Mouse (Mus musculus) thymus, adult 18-20 months (tissue): Measurements from ENCODE around the gene Pacsin2.
"Not testable (repeated sequence)": the region's sequence is repeated elsewhere in the genome, so short reads cannot be mapped to it uniquely, and the experiment has no call there.

Experiments
- DNase-seq, 2 experiments: peaks; one replicate each; pipeline ENCODE4 v3.0.0; 2022; ENCODE audit warnings: mixed read lengths in 2 of 2

Pacsin2 gene

DNA sequence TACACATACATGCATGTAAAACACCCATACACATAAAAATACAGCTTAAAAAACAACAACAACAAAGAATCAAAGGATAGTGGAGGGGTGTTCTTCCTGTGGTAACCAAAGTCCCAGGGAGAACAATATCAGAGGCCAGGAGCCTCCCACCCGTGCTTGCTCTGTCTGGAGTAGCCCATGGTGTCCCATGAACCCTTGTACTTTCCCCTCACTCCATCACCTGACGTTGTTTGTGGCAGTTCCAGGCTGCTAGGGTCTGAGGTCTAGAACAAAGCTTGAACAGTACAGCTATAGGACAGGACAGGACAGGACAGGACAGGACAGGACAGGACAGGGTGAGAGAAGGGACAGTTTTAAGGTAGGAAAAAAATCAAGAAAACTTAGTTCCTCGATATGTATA is 13.7 kb upstream of the Pacsin2 start:
- DNase-seq: no peak

DNA sequence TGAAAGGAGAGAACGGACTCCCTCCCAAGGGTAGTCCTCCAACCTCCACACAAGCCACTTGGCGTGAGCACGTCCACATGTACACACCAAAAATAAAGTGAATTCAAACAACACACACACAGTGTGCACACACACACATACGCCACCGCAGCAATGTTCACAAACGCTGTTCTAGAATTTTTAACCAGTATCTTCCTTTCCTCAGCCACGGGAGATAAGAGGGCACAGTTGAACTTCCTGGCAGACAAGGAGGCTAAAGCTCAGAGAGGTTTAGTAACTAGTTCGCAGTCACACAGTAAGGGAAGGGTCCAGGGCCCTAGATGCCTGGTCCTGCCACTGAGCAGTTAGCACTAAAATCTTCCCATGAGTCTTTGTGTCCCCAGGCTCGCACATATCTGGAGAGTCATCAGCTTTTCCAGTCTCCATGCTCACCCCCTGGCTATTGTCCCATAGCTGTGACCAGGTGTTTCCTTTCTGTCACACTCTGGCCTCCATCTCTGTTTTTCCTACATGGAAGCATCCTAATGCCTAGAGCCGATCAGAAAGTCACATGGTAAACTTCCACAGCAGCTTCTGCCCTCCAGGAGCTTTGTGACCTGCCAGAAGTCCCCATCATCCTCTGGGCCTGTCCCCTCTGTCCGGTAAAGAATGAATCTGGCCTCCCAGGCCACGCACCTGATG is 12.3 kb upstream of the Pacsin2 start:
- no peak for DNase-seq

DNA sequence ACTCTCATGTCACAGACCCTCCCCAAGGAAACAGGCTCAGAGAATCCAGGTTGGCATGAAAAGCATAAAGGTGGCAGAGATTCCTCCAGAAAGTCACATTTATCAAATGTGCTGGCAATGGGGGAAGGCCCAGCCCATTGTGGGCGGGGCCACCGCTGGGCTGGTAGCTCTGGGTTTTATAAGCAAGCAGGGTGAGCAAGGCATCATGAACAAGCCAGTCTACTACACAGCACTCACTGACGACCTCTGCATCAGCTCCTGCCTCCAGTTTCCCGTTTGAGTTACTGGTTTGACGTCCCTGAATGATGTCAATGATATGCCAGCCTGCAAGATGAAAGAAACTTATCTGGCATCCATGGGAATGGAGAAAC is 10.0 kb upstream of the Pacsin2 start:
- DNase-seq: no peak

DNA sequence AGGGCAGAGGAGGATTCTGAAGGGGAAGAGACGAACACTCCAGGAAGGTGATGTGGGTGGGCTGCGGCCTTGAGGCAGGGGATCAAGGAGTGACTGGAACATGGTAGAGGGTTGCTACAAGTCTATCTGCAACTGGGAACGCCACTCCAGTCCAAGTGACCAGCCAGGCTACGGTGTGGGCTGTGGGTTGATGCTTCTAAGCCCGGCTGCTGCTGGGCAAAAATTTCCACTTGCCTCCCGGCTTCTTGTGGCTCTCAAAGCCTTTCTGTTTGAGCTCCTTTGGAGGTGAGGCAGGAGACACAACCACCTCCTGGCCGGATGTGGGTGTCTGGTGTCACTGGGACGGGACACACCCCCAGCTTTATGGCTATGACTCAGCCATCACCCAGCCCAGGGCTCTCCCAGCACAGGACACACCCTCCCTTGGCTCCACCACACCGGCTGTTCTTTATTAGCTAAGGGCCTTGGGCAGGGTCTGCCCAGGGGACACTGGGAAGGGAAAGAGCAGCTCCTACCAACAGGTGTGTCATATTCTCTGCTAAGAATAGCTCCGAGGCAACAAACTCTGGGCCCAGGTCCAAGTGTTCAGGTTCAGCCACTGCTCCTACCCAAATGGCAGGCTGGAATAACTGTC is 9.5 kb upstream of the Pacsin2 start:
- DNase-seq: peak; percentile 37 to 41

DNA sequence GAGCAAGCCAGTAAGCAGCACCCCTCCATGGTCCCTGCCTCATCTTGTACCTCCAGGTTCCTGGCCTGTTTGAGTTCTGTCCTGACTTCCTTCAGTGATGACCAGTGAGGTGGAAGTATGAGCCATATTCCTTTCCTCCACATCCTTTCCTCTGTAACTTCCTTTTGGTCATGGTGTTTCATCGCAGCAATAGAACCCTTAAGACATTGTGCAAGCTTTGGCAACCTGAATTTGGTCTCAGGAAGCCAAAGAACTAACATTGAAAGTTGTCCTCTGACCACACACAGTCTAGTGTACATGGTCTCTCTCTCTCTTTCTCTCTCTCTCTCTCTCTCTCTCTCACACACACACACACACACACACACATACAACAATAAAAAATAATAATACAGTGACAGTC is 8.8 kb upstream of the Pacsin2 start:
- no peak for DNase-seq

DNA sequence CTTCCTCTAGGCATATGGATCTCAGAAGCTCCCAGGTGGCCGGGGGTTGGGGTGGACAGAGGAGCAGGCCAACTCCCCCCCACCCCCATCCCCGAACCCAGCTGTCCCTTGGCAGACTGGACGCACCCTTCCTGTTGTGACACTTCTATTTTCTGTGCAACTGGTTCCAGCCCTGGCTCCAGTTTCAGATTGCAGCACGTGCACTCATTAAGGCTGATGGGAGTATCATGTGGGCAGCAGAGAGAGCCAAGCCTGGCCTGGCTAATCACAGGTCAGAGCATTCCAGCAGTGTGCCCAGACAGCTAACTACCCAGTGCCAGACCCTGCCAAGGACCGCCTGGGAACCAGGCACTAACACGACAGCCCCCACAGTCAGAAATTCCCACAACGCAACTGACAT is 7.1 kb upstream of the Pacsin2 start:
- no peak for DNase-seq

DNA sequence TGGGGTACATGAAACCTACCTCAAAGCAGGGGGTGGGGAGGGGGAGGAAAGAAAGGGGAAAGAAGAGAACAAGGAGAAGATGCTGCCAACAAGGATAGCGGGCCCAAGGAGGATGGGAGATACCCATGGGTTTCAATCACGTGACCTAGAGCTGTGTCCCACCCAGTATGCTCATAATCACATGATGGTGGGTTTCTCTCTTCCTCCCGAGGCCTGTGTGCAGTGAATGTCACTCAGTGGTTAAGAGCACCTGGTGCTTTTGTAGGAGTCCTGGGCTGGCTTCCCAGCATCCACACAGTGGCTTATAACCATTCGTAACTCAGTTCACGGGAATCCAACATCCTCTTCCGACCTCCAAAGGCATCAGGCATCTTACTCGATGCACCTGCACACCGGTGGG is 6.0 kb upstream of the Pacsin2 start:
- DNase-seq: no peak

DNA sequence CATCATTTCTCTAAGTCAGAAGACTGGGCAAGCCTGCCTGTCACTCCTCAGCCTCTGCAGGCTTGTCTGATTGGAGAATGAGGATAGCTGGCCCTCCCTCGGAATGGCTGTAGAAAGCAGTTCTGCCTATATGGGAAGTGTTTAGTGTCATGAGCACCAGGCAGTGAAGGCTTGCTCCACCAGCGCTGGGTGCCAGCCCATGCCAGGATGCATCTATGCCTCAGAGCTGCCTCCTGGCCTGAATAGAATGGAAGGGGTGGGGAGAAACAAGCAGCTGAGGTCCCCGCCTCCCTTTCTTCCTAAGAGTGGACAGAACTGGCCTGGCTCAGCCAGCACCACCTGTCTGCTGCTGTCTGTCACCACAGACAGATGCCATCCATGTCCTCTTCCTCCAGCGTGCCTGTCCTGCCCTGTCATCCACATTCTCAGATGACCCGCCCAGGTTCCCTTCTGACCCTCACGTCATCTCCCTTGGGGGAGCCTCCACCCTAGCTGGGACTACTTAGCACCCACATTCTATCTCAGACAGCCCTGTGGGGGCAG is 4.9 kb upstream of the Pacsin2 start:
- no peak for DNase-seq

DNA sequence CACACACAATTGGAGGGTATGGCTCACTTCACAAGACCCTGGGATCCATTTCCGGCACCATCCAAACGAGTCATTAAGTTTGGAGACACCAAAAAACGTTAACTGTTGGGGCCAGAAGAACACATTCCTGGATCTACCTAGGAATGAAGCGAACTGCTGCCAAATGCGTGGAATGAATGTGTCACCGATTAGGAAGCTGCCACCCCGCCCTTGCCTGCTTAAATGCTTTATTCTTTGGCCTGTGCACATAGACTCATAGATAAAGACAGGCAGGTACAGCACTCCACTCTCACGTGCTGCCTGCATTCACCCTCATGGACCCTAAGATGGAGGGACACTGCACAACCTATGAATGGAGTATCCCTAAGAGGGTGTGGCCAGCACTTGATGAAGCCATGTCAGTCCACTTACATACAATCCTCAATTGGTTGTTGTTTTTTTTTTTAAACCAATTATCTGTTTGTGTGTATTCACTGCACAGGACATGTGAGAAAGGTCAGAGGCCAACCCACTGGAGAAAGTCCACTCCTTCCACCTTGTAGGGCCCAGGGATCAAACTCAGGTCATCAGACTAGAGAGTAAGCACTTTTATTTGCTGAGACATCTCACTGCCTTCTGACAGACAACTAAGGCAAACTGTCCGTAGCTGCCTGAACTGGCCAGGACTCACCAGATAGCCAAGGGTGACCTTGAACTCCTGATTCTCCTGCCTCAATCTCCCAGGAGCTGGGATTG is 3.0 kb upstream of the Pacsin2 start:
- no peak for DNase-seq

DNA sequence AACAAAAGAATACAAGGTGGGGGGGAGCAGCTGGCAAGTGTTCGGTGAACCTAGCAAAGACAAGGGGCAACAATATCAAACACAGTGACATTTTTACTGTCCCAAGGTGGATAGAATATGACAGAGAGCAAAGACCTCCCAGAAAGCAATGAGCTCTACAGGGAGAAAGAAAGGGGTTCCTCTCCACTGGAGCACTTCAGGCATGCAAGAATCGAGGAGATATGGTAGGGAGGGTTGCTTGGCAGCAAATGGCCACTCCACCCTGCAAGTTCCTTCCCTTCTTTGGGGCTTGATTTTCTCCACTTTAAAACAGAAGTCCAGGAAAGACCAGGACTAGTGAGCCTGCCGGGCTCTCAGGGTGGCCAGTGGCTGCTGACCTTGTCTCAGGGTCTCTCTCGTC is 1.9 kb upstream of the Pacsin2 start:
- no peak for DNase-seq

DNA sequence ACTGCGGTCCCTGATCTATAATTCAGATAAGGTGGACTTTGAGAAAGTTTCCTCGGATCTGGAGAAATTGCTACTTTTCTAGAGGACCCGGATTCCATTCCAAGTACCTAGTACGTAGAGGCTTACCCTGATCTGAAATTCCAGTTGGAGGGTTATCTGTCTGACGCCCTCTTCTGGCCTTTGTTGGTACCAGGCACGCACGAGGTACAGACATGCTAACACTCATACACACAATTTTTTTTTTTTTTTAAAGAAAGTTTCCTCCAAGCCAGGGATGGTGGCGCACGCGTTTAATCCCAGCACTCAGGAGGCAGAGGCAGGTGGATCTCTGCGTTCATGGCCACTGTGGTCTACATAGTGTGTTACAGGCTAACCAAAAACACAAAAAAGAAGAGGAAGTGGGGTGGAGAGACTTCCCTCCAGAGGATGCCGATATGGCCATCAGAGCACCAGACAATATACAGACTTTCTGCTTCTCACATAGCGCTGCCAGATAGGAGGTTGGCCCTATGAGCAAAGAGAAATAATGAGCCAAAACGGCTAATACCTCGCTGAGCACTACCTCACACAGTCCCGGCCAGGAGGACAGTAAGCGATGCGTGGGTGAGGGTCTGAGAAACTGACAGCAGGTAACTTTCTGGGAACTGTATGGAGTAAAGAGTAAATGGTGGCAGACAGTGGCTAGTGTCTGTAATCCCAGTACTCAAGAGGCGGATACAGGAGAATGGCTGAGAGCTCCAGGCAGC is 672 bp upstream of the Pacsin2 start:
- DNase-seq: peak in 1 of 2 experiments; percentile 28

DNA sequence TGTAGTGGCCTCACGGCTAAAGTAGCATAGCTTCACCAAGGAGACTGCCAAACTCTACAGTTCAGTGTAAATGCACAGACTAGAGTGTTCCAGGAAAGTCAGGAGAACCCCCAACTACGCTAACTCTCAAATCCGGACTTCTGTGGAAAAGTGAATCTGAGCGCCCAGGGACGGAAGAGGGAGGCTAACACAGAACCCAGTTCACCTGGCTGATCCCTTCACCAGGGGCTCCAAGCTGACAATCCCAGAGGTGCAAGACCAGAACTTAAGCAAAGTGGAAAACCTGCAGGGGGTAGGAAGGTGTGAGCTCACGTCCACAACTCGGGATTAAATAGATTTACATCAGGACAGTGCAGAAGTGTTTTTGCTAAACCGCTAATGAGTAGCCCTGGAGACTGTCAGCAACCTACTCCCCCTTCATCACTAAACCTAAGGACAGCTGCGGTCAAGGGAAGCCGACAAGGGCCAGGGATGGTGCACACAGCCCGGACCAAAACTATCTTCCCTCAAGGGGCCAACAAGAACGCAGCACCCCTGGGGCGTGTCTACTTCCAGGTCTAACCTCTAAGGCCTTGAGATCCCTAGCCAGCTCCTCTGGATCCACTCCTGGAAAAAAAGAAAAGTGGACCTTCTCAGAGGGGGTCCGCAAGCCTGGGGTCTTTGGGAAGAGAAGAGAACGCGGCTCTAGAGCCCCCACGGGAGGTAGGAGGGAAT is 880 bp downstream of the Pacsin2 start:
- DNase-seq: no peak

DNA sequence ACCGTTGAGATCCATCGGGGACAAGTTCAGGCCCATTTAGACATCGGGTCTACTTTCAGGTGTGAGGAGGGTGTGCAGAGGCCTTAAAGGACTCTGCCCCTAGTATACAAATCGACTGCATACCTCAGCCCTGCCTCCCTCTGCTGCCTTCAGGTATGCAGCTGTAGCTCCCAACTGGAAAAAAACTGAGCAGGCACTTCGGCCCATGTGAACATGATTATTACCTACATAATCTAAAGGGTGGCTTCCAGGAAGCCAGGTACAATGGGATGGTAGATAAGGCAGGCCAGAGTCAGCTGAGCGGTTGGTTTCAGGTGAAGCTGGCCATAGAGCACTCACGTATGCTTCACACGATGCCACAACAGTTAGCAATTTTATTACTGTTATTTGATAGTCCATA is 2.1 kb downstream of the Pacsin2 start:
- DNase-seq: not testable (repeated sequence)

DNA sequence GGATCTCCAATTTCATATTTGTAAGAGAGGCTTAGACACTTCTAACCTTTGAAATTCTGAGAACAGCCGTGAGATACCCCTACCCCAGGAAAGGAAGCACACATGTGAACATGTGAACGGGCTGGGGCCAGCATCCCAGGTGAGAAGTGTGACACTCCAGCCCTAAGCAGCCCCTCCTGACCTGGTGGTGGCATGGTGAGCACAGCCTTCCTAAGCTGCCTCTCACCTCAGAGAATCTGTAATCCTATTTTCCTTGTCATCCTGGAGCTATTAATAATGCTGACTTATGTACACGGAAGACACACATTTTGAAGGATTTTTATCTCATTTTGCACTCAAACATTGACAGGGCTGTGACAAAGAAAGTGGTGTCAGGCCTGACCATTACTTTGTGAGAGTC is 3.5 kb downstream of the Pacsin2 start:
- no peak for DNase-seq

DNA sequence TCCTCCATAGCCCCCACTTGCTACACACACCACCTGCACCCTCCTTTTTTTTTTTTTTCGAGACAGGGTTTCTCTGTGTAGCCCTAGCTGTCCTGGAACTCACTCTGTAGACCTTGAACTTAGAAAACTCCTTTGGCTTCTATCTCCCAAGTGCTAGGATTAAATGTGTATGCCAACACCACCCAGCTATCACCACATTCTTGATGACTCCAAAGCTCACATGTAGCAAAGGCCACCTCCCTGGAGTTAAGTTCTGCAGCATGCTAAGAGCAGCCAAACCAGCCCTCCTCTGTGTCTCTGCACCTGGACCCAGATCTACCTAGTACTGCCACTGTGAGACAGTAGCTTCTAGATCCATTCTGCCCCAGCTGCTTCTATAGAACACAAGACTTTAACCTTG is 6.9 kb downstream of the Pacsin2 start:
- DNase-seq: no peak

DNA sequence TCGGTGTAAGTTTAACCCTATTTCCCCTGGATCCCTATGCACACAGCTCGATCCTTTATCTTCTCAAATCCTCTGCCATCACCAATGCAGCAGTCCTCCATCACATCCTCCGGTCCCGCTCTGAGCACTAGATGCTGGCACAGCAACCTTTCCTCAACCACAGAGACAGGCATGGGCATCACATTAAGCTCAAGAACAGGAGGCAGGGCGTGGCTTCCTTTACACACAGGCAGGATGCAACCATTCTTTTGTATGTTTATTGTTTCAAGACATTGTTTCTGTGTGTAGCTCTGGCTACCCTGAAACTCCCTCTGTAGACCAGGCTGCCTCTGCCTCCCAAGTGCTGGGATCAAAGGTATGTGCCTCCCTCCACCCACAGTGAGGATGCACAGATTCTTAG is 8.8 kb downstream of the Pacsin2 start:
- DNase-seq: no peak

DNA sequence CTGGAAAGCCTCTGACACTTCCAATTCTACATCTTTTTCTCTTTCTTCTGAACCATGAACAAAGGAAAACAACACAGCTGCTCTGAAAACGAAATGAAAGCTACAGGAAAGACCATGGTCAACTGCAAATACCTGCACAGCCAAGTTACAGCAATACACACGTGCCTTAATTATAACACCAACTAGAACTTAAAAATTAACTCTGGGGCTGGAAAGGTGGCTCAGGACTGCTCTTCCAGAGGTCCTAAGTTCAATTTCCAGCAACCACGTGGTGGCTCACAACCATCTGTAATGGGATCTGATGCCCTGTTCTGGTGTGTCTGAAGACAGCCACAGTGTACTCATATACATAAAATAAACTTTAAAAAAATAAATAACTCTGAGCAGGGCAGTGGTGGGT is 9.4 kb downstream of the Pacsin2 start:
- DNase-seq: no peak

DNA sequence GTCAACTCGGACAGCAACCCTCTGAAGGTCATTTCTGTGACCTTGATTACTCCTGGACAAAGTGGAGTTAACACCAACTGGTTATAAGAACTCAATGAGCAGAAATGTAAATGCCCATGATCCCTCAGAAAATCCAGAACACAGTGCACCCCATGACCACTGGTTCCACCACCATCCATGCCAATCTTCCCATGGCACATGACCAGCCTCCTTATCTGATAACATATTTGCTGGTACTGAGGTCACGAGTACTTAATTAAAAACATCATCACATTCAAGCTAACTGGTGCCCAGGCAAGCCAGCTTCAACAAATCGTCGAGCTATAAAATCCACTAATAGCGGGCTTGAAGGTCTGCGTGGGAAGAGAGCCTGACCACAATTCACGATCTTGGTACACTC is 10.0 kb downstream of the Pacsin2 start:
- DNase-seq: no peak

DNA sequence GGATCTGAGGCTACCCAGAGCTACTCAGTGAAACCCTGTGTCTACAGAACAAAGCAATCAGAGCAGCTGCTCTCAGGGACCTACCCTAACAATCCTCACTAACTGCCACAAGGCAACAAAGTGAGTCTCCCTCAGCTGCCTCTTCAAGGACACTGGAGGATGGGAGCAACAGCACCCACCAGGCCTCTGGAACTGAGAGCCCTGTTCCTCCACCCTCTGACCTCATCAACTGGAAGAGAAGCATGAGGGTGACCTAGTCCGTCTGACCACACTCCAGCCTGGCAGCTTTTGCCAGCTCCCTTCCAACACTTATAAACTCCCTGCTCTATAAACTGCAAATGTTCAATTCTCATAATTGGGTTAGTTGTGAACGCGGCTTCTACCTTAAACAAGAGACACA is 10.5 kb downstream of the Pacsin2 start:
- no peak for DNase-seq

DNA sequence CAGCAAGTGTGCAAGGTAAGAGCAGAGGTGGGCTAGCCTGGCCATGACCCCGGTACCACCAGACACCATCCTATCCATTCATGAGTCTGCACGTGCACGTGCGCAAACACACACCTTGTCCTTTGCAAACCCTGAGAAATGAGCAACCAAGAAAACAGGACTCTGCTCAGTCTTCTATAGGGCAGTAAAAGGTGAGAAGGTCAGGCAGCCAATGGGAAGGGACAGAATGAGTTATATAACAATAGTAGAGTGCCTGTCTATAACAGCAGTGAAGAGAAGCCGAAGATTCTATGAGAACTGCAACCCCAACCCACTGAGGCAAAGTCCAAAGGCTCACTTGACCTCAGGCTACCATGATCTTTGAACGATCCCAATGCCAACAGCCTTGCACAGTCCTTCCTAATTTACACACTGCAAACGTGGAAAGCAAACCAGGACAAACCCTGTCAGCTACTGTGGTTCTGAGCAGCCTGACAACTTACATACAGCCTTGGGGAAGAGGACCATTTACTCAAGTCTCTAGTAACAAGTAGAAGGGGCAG is 12.1 kb downstream of the Pacsin2 start:
- DNase-seq: no peak

DNA sequence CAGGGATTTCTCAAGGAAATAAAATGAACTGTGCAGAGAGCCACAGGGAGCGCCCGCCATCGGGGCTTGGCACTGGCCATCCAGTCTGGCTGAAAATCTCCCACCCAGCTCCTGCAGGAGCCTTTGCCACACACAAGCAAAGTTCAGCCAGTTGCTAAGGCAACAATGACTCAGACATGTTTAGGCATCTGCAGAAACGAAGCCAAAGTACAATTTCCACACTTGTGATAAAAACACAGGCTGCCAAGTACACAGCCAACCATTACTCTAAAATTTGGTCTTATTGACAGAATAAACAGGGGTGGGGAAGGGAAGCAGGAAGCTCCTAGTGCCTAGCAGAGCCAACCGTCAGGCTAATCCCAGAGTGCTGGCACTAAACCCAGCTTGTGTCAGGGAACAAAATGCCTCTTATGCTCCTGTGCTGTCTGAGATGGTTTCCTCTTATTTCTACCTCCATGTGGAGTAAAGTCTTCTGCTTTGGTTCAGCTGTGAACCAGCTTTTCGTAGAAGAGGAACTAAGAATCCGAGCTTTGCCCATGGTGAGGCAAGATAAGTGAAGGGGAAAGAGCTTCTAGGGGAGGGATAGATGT is 12.7 kb downstream of the Pacsin2 start:
- no peak for DNase-seq

DNA sequence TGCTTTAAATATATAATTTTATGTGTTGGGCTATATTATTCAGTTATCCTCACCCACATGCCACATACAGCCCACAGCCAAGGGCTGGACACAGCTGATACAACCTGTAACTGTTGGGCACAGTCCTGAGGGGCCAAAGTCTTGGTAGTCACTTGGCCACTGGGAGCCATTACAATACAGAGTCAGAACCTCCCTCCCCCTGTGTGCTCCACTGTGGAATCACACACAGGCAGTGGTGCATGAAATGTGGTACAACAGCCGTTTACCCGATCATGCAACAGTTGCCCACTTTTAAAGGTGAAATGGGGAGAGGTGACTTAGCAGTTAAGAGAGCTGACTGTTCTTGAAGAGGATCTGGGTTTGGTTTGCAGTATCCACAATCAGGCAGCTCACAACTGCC is 14.4 kb downstream of the Pacsin2 start:
- DNase-seq: no peak
